Mouse (Mus musculus): Measurements from ENCODE around the gene Cbarp.

Cbarp gene

GRCm38 (mm10) chr10:80121639-80122038 is 19.0 kb downstream of the Cbarp start:
- DNase-seq = no peak

DNA sequence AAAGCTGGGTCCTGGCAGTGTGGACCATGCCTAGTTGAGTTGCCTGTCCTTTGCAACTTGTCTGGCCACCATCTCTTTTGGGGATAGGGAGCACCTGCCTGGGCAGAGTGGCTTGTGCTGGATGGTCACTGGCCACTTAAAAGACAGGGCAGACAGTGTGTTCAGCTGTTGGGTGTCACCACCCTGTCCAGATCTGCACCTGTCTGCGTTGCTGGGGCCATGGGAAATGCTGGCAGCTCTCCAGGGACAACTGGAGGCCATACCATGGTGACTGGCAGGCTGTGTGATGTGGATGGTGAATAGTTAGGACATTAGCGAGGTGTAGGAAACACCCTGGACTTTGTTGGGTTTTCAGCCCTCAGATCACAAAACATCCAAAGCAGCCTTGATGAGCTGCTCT is 20.5 kb downstream of the Cbarp start:
- no peak for DNase-seq

- no peak for DNase-seq
Observed at GRCm38 (mm10) chr10:80118552-80118951, 22.1 kb downstream of the Cbarp start.

GRCm38 (mm10) chr10:80117736-80118135 is 22.9 kb downstream of the Cbarp start:
- no peak for DNase-seq

DNA sequence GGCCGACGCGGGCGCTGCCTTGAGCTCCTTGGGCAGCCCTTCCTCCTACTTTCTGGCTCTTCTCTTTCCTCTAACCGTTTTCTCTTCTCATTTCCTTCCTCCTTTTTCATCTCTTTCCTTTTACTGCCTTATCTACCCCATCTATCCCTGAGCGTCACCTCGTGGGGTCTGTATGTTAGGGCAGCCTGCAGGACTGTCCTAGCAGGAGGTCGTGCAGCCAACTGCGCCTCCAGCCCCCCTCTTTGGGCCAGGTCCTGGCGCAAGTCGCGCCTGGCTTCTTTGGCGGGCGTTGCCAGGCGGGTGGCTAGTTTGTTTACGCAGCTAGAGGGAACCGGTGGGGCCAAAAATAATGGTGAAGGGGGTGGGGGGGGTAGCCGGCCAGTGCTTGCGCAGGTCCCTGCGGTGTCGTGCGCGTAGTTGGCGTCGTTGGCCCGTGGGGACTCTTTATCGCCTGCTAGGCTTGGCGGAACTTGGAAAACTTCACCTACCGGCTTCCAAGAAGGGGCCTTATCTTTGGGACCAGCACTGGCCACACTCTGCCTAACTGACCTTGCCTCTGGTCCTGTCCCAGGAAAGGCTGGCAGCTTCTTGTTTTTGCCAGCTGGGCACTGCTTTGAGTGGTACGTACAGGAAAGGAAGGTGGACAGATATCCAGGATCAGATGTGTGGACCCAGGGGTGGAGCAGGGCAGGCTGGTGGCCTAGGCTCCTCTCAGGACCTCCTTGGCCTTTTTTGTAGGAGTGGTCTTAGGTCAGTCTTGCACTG is 23.5 kb downstream of the Cbarp start:
- DNase-seq = peak; percentile 44

DNA sequence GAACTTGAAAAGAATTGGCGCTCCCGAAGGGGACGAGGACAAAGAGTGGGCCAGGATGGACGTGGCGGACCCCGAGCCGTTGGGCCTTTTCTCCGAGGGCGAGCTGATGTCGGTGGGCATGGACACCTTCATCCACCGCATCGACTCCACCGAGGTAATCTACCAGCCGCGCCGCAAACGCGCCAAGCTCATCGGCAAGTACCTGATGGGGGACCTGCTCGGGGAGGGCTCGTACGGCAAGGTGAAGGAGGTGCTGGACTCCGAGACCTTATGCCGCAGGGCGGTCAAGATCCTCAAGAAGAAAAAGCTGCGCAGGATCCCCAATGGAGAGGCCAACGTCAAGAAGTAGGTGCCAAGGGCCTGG is 24.1 kb downstream of the Cbarp start:
- DNase-seq = peak; percentile 39

DNA sequence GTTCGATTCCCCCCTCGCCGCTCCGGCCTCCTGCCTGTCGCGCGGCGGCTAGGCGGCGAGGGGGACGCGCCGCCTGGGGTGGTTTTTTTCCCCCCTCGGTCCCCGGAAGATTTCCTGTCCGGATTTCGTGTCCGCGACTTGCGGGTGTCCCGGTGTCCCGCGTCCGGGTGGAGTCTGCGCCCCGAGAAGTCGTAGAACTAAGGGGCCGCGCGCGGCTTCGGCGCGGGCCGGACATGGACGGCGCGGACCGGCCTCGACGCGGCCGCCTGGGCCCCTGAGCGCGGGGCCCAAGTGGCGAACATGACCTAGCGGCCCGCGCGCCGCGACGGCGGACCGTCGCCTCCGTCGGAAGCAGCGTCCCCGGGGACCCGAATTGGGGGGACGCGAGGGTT is 24.7 kb downstream of the Cbarp start:
- no peak for DNase-seq

DNA sequence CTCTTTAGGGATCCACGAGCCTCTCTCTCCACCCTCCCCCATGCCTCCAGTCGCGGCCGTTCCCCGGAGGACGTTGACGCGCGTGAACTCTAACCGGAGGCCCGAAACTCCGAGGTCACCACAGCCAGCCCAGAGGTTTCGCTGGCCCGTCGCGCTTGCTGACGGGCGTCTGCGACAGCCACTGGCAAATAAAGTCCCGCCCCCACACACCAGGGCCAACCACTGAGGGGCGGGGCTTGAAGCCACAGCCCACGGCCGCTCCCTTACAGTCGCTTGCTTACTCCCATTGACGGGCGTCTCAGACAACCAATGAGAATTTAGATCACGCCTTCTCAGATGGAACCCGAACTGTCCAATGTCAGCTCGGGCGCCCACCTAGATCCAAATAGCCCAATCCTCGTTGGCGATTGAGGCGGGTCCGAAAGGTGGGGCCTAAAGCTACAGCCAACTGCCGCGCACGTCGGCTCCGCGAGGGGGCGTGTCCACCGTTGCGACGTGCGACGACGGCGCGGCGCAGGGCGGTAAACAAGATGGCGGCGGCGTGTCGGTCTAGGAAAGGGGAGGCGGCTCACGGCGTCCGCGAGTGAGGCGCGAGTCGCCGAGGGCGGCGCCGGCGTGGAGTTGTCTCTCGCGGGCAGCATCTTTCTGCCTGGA is 25.2 kb downstream of the Cbarp start, which contains the start of gene Stk11:
TSS of gene Stk11 (plus strand) at position 514 of the 654 bp plus-strand sequence.
- DNase-seq = peak; percentile 100

DNA sequence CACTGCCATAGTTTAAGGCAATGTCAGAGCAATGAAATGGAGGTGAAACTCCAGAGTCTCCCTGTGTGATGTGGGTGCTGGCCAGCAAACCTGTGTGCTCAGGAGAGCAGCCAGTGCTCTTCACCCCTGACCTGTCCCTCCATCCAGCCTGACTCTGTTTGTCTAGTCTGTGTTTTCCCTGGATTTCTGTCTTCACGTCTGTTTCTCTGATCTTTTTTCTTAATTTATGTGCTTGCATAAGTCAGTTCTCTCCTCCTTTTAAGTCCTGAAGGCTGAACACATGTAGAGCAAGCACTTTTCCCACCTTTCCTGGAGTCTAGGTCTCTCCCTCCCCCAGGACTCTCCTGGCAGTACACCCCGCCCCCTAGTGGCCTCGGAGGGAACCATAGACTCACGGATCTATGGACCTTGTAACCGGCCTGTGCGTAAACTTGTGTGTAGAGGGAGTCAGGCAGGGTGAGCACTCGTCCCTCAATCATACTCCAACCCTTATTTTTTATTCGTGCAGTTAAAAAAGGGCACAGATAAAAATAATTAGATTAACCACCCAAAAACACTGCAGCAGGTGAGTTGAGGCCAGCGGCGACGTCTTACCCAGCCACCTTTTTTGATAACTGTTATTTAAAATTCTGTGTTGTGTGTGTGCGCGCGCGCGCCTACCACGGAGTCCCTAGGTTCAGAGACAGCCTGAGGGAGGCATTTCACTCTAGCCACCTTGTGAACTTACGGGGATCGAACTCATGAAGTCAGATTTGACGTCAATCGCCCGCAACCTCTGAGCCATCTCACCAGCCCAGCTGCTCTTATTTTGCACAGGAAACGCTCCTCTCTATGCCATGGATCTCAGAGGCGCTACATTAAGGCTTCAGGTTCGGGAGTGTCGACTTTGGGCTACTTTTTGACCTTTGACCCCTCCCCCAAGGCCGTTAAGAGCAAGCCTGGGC is 26.0 kb downstream of the Cbarp start:
- peak; percentile 97 for DNase-seq

DNA sequence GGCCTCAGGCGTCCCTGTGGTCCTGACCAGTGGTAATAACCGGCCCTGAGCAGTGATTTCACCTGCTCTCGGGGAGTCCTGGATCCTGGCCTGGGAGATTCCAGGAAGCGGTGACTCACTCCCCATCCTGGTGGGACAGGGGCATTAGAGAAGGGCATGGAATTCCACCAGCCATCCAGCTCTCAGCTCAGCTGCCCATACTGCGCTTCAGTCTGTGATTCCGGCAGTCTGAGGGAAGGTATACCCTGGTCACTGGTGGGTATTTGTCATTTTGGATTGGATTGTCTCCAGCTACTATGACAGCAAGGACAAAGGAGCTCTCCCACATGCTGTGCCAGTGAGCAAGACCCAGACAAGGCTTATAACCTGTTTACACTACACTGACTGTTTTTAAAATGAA is 33.0 kb downstream of the Cbarp start:
- DNase-seq = no peak

GRCm38 (mm10) chr10:80105926-80106325 is 34.7 kb downstream of the Cbarp start:
- DNase-seq = no peak

- DNase-seq = no peak
Observed at GRCm38 (mm10) chr10:80105460-80105859, 35.2 kb downstream of the Cbarp start, which contains the start of gene Sbno2. Sbno2 (minus strand) TSS chr10:80105571.

- DNase-seq = no peak
Observed at GRCm38 (mm10) chr10:80104181-80104580, 36.5 kb downstream of the Cbarp start.

GRCm38 (mm10) chr10:80103032-80103431 is 37.6 kb downstream of the Cbarp start:
- no peak for DNase-seq

GRCm38 (mm10) chr10:80102216-80102915 is 38.3 kb downstream of the Cbarp start:
- peak; percentile 88 for DNase-seq

DNA sequence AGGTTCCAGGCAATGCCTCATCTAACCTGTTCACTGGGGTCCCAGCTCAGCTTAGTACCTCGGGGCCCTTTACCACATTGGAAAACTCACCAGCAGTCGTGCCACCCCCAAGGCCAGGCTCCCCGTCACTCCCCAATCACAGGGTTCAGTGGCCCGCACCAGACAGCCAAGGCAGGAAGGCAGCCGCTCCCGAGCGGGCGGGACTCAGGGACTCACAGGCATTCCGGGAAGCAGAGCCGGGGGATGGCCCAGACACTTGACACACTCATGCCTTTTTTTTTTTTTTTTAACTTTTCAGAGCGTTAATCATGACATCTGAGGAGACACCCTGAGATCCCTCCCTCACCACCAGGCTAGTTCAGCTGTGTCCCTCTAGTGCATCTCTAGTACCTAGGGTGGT is 39.7 kb downstream of the Cbarp start:
- DNase-seq = peak; percentile 49

GRCm38 (mm10) chr10:80098630-80099029 is 42.0 kb downstream of the Cbarp start:
- DNase-seq = peak; percentile 30

DNA sequence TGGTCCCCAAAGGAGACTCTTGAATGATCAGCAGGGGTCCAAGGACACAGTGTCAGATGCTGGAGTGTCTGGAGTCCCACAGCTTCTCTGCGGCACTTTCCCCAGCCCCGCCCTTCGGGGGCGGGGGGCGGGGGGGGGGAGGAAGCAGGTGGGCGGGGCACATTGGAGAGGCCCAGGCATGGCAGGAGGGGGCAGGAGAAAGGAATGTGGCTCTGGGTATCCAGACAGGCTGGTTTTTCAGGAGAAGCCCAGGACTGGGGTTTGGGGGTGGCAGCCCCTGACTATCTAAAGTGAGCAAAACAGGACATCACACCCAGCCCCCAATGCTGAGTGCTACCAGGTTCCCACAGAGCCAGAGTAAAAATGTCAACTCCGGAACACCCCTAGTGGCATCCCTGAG is 43.4 kb downstream of the Cbarp start:
- no peak for DNase-seq

DNA sequence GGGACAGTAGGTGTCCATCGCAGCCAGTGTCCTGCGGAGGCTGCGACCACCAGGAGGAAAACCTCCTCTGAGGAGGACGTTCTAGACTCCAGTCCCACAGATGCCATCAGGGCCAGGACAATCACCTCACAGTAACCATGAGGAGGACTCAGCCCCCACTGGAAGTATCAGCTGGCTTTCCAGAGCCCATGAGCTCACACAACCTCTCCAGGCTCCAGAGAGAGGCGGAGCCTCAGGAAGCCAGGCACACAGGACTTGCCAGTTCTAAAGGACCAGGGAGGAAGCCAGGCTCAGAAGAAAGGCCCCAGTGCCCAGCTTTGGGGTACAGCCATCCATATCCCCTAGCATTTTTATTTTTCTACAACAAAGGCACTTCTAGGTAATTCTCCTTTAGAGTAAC is 45.1 kb downstream of the Cbarp start:
- no peak for DNase-seq

- peak; percentile 75 for DNase-seq
Observed at GRCm38 (mm10) chr10:80094684-80095083, 46.0 kb downstream of the Cbarp start.

- peak; percentile 48 for DNase-seq
Observed at GRCm38 (mm10) chr10:80094085-80094484, 46.5 kb downstream of the Cbarp start.

DNA sequence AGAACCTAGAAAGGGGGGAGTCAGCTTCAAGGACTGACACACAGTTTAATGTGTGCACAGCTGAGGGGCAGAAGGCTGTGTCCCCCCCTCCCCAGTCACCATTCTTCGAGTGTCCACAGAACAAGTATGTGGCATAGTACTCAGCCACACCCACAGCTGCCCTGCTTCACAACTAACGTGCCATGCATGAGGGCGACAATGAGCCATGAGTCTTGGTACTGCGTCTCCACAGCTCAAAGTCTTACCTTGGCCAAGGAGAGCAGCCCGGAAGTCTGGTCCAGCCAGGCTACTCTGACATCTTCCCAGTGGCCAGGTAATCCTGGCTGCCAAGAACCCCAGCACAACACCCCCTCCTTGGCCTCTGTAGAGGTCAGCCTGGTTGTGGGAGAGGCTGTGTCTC is 47.9 kb downstream of the Cbarp start:
- DNase-seq = peak; percentile 48

GRCm38 (mm10) chr10:80091527-80091926 is 49.1 kb downstream of the Cbarp start:
- DNase-seq = no peak

Data from kidney, adult 9 months (tissue).